Mouse (Mus musculus) midbrain, postnatal 0 days (tissue): ENCODE results near the gene Unc50. TPM values are rescaled to one million over a fixed set of nuclear protein-coding genes. Genes with fewer than 3 reads are reported as not detected.
A peak's percentile ranks its signal among the peaks of the same experiment; 100 is the strongest.

ENCODE experiments used
- ATAC-seq: fragments of 200-750 bp; cut with Nextera tagmentation; 2 replicates; pipeline ENCODE4 v1.8.0; 2017; ENCODE audit warnings: moderate number of reproducible peaks, mild to moderate bottlenecking, moderate TSS enrichment, moderate library complexity; ENCODE audit not compliant: low FRiP score
- DNase-seq: peaks from one replicate; pipeline ENCODE4 v3.0.0-alpha.2; 2015; ENCODE audit warnings: low spot score
- H3K27ac ChIP-seq: fragments of 300-500 bp; sonication (generic); 2 replicates; pipeline ENCODE4 v1.5.1; 2014; ENCODE audit warnings: low read depth, mild to moderate bottlenecking, low read length, mixed read lengths
- H3K27me3 ChIP-seq: fragments of 300-500 bp; sonication (generic); 2 replicates; pipeline ENCODE4 v1.6.1; 2014; ENCODE audit warnings: low read length, control low read depth, mixed read lengths; ENCODE audit not compliant: insufficient read depth
- H3K36me3 ChIP-seq: fragments of 300-500 bp; sonication (generic); 2 replicates; pipeline ENCODE4 v1.6.1; 2014; ENCODE audit warnings: low read length, control low read depth, mixed read lengths; ENCODE audit not compliant: insufficient read depth
- H3K4me1 ChIP-seq: fragments of 300-500 bp; sonication (generic); 2 replicates; pipeline ENCODE4 v1.6.1; 2014; ENCODE audit warnings: mild to moderate bottlenecking, control low read depth, antibody characterized with exemption, low read length, mixed read lengths; ENCODE audit not compliant: insufficient read depth
- H3K4me2 ChIP-seq: fragments of 300-500 bp; sonication (generic); 2 replicates; pipeline ENCODE4 v1.6.1; 2014; ENCODE audit warnings: low read depth, mild to moderate bottlenecking, low read length, mixed read lengths; ENCODE audit not compliant: poor library complexity, severe bottlenecking
- H3K4me3 ChIP-seq: fragments of 300-500 bp; sonication (generic); 2 replicates; pipeline ENCODE4 v1.5.1; 2014; ENCODE audit warnings: low read depth, mild to moderate bottlenecking, low read length, moderate library complexity
- H3K9ac ChIP-seq: fragments of 300-500 bp; sonication (generic); replicated peaks from 2 replicates; pipeline ENCODE4 v1.6.1; 2014; ENCODE audit warnings: mild to moderate bottlenecking, low read length, moderate library complexity, mixed read lengths; ENCODE audit not compliant: poor library complexity, severe bottlenecking
- H3K9me3 ChIP-seq: fragments of 300-500 bp; sonication (generic); 2 replicates; pipeline ENCODE4 v1.6.1; 2016; ENCODE audit warnings: low read length, control low read depth
- CTCF ChIP-seq: IDR thresholded peaks from 2 replicates; pipeline ENCODE4 v1.5.1; 2016; ENCODE audit warnings: antibody characterized with exemption, mild to moderate bottlenecking
- WGBS: fragments of 180-500 bp; shearing (Covaris S2); extraction: QIAGEN DNeasy Blood & Tissue Kit; methylation state at CpG from one replicate; pipeline ENCODE4 v1.1.7; 2014; 5-methylcytosine and 5-hydroxymethylcytosine counted together
- polyA plus RNA-seq: library from polyadenylated mRNA; unstranded; fragments of >200 nt; fragmentation: Nextera tagmentation; extraction: Ambion mirVana; gene quantifications from 2 replicates; pipeline ENCODE4 v1.2.1, GENCODE M21; 2015
- total RNA-seq: library from RNA; depleted of rRNA; stranded (reverse); fragments of >200 nt; gene quantifications from 2 replicates; pipeline ENCODE4 v1.2.3, GENCODE M21; 2014

Gene Unc50
- total and polyA plus RNA-seq, 2 experiments from 2014 or later = 62.4 to 134 TPM

DNA sequence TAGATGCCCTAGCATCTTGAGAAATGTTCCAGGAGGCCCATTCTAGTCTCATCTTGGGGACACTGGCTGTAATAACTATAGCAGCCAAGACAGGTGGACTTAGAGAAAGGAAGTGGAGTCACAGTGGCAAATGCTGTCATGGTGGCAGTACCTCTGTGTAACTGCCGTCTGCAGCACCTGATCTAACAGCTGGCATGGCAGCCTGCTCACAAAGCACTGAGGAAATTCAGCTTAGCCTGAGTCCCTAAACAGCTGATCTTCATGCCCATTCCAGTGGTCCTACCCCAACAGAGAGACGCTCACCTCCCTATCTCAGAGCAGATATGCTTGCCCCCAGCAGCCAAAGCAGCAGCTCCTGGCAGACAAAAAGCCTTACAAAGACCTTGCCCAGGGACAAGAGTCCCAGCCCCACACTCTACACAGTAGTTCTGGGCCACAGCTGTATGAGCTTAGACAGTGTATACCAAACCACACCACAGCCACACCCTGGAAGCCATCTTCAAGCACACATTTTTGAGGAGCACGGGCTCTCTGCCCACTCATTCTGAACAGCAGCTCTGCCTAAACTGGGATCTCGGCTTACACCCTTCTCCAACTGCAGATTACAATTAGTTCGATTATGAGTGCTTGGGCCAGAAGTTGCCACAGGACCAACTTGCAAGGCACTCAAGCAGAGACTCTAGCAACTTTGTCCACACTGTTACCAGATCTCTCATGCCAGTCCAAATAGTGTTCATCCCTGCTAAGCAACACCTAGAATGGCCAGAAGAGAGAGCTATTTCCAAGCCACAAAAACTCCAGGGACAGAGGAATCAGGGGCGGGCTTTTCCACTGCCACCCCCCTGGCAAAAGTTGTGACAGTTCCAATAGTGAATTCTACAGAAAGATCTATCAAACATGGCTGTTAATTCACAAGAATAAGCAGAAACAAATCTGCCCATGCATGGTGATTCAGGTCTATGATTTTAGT is 41.5 kb downstream of the Unc50 start:
- Histone ChIP-seq H3K4me1 (no peaks in the 10 kb centered on the region), H3K4me3 (no peak overlapping the region), H3K36me3 (no peaks in the 10 kb centered on the region), H3K27me3 (no peaks in the 10 kb centered on the region), H3K27ac (no peak overlapping the region), H3K9me3 (no peaks in the 10 kb centered on the region), H3K4me2 (no peak overlapping the region), H3K9ac (no peak overlapping the region)
- ATAC-seq (no peak), DNase-seq (no peak)
- 84% methylated on average over 6 of the region's 6 CpGs for WGBS
- TF ChIP-seq CTCF = peak; percentile 58

DNA sequence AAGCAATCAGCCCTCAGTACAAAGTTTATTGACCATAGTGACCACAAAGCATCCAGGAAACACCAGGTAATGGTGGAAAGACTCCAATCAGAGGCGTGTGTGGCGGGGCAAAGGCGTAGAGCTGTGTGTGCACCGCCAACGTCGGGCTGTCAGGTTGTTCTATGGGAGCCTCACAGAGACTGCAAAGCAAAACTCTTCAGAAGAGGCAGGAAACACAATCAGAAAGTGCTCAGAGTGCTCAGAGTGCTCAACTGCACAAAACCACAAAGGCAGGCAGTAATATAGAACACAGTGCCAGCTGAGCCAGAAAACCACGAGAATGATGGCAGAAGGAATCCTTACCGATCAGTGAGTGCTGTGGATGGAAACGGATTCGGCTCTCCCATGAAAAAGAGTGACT is 43.3 kb downstream of the Unc50 start:
- H3K36me3 ChIP-seq = no peaks in the 10 kb centered on the region
- no peaks in the 10 kb centered on the region for H3K9me3 ChIP-seq
- no peaks in the 10 kb centered on the region for H3K4me1 ChIP-seq
- H3K4me3 ChIP-seq = no peak overlapping the region
- no peaks in the 10 kb centered on the region for H3K27me3 ChIP-seq
- TF ChIP-seq CTCF = no peak
- H3K9ac ChIP-seq = no peak overlapping the region
- no peak overlapping the region for H3K27ac ChIP-seq
- no peak overlapping the region for H3K4me2 ChIP-seq
- ATAC-seq (no peak), DNase-seq (no peak)
- 92% methylated on average over 10 of the region's 10 CpGs for WGBS

DNA sequence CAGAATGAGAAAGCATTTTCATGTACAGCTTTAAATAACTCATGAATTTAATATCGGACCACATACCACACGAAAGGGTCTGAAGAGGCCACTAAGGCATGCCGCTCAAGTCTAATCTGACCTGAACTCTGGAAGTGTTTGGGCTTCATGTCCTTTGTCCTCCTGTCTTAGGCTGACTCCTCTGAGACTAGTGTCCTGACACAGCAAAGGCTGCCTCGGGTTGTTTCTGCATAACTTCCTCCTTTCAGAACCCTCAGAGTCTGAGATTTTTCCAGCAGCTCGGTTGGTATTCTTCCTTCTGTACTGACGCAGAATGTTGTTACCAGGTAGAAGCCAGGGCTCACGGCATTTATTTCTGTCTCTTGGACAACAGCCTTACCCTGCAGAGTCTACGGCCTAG is 44.1 kb downstream of the Unc50 start:
- no peak for TF ChIP-seq CTCF
- WGBS = 79% methylated on average over 8 of the region's 8 CpGs
- no peaks in the 10 kb centered on the region for H3K27me3 ChIP-seq
- ATAC-seq (no peak), DNase-seq (no peak)
- H3K4me3 ChIP-seq = no peak overlapping the region
- H3K9ac ChIP-seq = no peak overlapping the region
- no peaks in the 10 kb centered on the region for H3K9me3 ChIP-seq
- no peak overlapping the region for H3K4me2 ChIP-seq
- H3K4me1 ChIP-seq = no peaks in the 10 kb centered on the region
- H3K27ac ChIP-seq = no peak overlapping the region
- H3K36me3 ChIP-seq = no peaks in the 10 kb centered on the region

DNA sequence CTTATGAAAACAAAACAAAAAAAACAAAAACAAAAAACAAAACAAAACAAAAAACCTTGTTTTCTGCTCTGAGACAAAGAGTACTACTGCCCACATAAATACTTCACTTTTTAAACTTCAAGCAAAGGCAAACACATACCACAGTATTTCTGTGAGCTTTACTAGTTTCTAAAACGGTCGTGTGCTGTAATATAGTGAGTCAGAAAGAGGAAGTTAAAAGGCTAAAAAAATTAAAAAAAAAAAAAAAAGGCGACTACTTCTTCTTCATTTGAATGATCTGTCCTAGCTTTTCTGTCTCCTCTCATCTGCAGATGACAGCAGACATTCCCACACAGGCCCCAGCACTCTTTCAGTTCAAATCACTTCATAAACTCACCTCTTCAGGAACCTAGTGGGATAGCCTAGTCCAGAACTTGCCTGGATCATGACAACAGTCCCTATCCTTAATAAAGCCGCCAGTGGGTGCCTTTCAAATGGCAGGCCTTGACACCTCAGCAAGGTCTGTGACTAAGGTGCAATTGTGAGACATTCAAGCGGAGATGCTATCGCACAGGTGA is 44.8 kb downstream of the Unc50 start:
- Histone ChIP-seq H3K36me3 (no peaks in the 10 kb centered on the region), H3K4me1 (no peaks in the 10 kb centered on the region), H3K9ac (no peak overlapping the region), H3K27ac (no peak overlapping the region), H3K4me2 (no peak overlapping the region), H3K27me3 (no peaks in the 10 kb centered on the region), H3K9me3 (no peaks in the 10 kb centered on the region), H3K4me3 (no peak overlapping the region)
- WGBS = 89% methylated on average over 6 of the region's 6 CpGs
- no peak for TF ChIP-seq CTCF
- DNase-seq = no peak
- no peak for ATAC-seq

DNA sequence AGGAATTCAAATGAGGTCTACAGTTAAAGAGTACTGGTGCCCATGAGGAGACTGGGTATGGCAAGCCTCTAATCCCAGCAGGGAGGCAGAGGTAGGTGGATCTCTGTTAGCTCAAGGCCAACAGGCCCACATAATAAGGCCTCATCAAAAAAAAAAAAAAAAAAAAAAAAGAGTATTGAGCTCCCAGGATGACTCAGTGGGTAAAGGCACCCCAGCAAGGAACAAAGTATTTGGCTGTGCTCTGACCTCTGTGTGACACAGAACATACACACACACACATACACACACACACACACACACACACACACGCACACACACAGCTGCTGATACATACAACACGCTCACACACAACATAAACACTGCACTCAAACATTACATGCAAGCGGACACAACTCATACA is 45.4 kb downstream of the Unc50 start:
- TF ChIP-seq CTCF = no peak
- DNase-seq = no peak
- WGBS = 90% methylated on average over 3 of the region's 3 CpGs

DNA sequence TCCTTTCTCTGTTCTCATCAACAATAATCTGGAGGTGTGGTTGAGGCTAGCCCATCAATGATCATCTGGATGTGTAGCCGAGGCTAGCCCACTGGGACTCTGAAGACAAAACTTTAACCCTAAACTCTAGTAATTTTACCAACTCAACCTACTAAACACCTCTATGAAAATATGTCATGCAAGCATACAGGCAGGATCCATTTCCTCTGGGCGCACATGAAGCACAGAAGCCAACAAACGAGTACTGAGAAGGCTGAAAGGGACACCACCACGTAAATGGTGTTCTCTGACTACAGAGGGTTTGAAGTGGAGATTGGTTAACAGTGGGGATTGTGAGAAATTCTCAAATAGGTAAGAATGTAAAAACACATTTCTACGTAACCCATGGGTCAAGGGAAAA is 47.3 kb downstream of the Unc50 start:
- Histone ChIP-seq H3K9ac (no peak overlapping the region), H3K4me3 (no peak overlapping the region), H3K9me3 (no peaks in the 10 kb centered on the region), H3K4me2 (no peak overlapping the region), H3K4me1 (no peaks in the 10 kb centered on the region), H3K27me3 (no peaks in the 10 kb centered on the region), H3K36me3 (no peaks in the 10 kb centered on the region), H3K27ac (no peak overlapping the region)
- no peak for TF ChIP-seq CTCF
- WGBS = 94% methylated on average over 5 of the region's 5 CpGs
- DNase-seq (no peak), ATAC-seq (no peak)

More for the DNA sequence above, 45.4 kb downstream of the Unc50 start:
- ATAC-seq = no peak
- Histone ChIP-seq H3K4me3 (no peak overlapping the region), H3K9ac (no peak overlapping the region), H3K27me3 (no peaks in the 10 kb centered on the region), H3K4me1 (no peaks in the 10 kb centered on the region), H3K27ac (no peak overlapping the region), H3K9me3 (no peaks in the 10 kb centered on the region), H3K4me2 (no peak overlapping the region), H3K36me3 (no peaks in the 10 kb centered on the region)
